Mouse (Mus musculus): Measurements from ENCODE around the gene Mbl2. TPM values are rescaled to one million over a fixed set of nuclear protein-coding genes. Genes with fewer than 3 reads are reported as not detected.

Mbl2 gene
- polyA plus RNA-seq (2017; shearing (Covaris generic)) = not detected

DNA sequence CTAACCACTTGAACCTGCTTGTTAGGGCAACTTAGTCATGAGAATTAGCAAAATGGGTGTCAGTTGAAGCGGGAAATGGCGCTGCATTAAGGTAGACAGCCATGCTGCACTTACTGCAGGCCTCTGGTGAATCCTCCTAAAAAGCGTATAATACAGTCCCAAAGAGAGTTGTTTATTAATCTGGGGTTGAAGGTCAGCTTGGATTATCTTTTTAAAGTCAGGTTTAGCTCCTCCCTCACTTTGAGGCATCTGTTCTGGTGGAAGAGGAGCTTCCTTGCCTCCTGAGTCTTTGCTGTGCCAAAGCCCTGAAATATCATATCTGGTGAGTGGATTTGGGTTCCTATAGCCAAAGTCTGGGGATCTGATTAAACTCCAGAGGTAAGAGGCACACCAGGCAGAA is at the start of gene Mbl2:
TSS of gene Mbl2 (plus strand) at position 252 of the 400 bp plus-strand sequence.

Other genes starting within 250 kb of the Mbl2 start
- gene Trpd52l3, start 229.2 kb upstream of the Mbl2 start, polyA plus RNA-seq (2017; shearing (Covaris generic)) = not detected
- gene Uhrf2, start 202.4 kb upstream of the Mbl2 start, polyA plus RNA-seq (2017; shearing (Covaris generic)) = 411 TPM
- gene Gldc, start 57.5 kb upstream of the Mbl2 start, polyA plus RNA-seq (2017; shearing (Covaris generic)) = 9.4 TPM